Mouse (Mus musculus) CH12.LX (cell line): ENCODE measurements around the gene Pdcd4. TPM values are rescaled to one million over a fixed set of nuclear protein-coding genes. Genes with fewer than 3 reads are reported as not detected.

Experiments
- DNase-seq: peaks from one replicate; pipeline ENCODE4 v3.0.0-alpha.2; 2013; ENCODE audit errors: extremely low read depth
- H3K27ac ChIP-seq: 2 replicates; pipeline ENCODE4 v1.5.1; 2012; ENCODE audit warnings: low read depth, mild to moderate bottlenecking, control low read depth, moderate library complexity; ENCODE audit not compliant: insufficient read depth
- H3K27me3 ChIP-seq: replicated peaks from 2 replicates; pipeline ENCODE3; 2012; ENCODE audit warnings: inconsistent platforms
- H3K36me3 ChIP-seq, 2 experiments: replicated peaks in 1 of 2; 2 replicates each; pipeline versions ENCODE3 to v1.6.1; 2012; ENCODE audit warnings: inconsistent platforms in 1 of 2, low read length in 1 of 2, mild to moderate bottlenecking in 1 of 2, mixed read lengths in 1 of 2, moderate library complexity in 1 of 2; ENCODE audit not compliant: control insufficient read depth in 1 of 2, insufficient read depth in 1 of 2
- H3K4me1 ChIP-seq, 2 experiments: 2 replicates each; pipeline ENCODE4 v1.6.1; 2012; ENCODE audit warnings: inconsistent platforms in 1 of 2, moderate library complexity in 1 of 2; ENCODE audit not compliant: insufficient read depth in 2 of 2, control insufficient read depth in 1 of 2
- H3K4me2 ChIP-seq: 2 replicates; pipeline ENCODE4 v1.6.1; 2012; ENCODE audit warnings: low read depth, mild to moderate bottlenecking, control low read depth; ENCODE audit not compliant: poor library complexity, insufficient read depth, severe bottlenecking
- H3K4me3 ChIP-seq, 3 experiments: fragments of 150-350 bp in 1 of 3; sonication (generic) in 1 of 3; replicated peaks in 1 of 3; 2 replicates each; pipeline versions ENCODE3 to v1.5.1; 2011 to 2012; ENCODE audit warnings: low read depth in 2 of 3, low read length in 2 of 3, mild to moderate bottlenecking in 2 of 3, moderate library complexity in 2 of 3, control low read depth in 1 of 3, improper control_type of control experiment in 1 of 3, inconsistent platforms in 1 of 3, mixed read lengths in 1 of 3; ENCODE audit not compliant: poor library complexity in 1 of 3
- H3K79me2 ChIP-seq: replicated peaks from 2 replicates; pipeline ENCODE4 v1.6.1; 2012; ENCODE audit warnings: mild to moderate bottlenecking, moderate library complexity; ENCODE audit not compliant: control insufficient read depth, poor library complexity, insufficient read depth, severe bottlenecking; ENCODE audit errors: extremely low read depth
- H3K9ac ChIP-seq: 2 replicates; pipeline ENCODE4 v1.6.1; 2012; ENCODE audit warnings: low read depth, mild to moderate bottlenecking, control low read depth, moderate library complexity; ENCODE audit not compliant: insufficient read depth
- H3K9me3 ChIP-seq: replicated peaks from 2 replicates; pipeline ENCODE3; 2012; ENCODE audit warnings: low read length, inconsistent platforms, mixed read lengths
- BHLHE40 ChIP-seq: IDR thresholded peaks from 2 replicates; pipeline ENCODE4 v1.6.1; 2011; ENCODE audit warnings: mild to moderate bottlenecking, low read depth, low read length, improper control_type of control experiment
- CHD1 ChIP-seq: IDR thresholded peaks from 2 replicates; pipeline ENCODE4 v1.6.1; 2012; ENCODE audit warnings: low read depth, low read length, improper control_type of control experiment, inconsistent platforms
- CHD2 ChIP-seq: IDR thresholded peaks from 2 replicates; pipeline ENCODE4 v1.6.1; 2011; ENCODE audit warnings: low read length, improper control_type of control experiment
- CTCF ChIP-seq, 2 experiments: IDR thresholded peaks in 1 of 2; conservative IDR thresholded peaks in 1 of 2; 2 replicates each; pipeline ENCODE4 v1.5.1; 2011 to 2012; ENCODE audit warnings: low read depth in 2 of 2, low read length in 2 of 2, improper control_type of control experiment in 1 of 2, inconsistent platforms in 1 of 2, mild to moderate bottlenecking in 1 of 2, moderate library complexity in 1 of 2
- E2F4 ChIP-seq: IDR thresholded peaks from 2 replicates; pipeline ENCODE4 v1.6.1; 2011; ENCODE audit warnings: low read depth, low read length, improper control_type of control experiment; ENCODE audit not compliant: insufficient replicate concordance
- ELF1 ChIP-seq: IDR thresholded peaks from 2 replicates; pipeline ENCODE4 v1.6.1; 2014; ENCODE audit warnings: low read depth, mild to moderate bottlenecking, inconsistent platforms, low read length, improper control_type of control experiment
- GABPA ChIP-seq: IDR thresholded peaks from 2 replicates; pipeline ENCODE4 v1.6.1; 2012; ENCODE audit warnings: low read depth, low read length, improper control_type of control experiment, inconsistent platforms; ENCODE audit not compliant: insufficient replicate concordance
- HCFC1 ChIP-seq: IDR thresholded peaks from 2 replicates; pipeline ENCODE4 v1.6.1; 2012; ENCODE audit warnings: low read depth, mild to moderate bottlenecking, inconsistent platforms, low read length, improper control_type of control experiment
- IRF4 ChIP-seq: IDR thresholded peaks from 2 replicates; pipeline ENCODE4 v1.6.1; 2014; ENCODE audit warnings: low read depth, mild to moderate bottlenecking, inconsistent platforms, low read length, improper control_type of control experiment
- JUN ChIP-seq: IDR thresholded peaks from 2 replicates; pipeline ENCODE4 v1.6.1; 2011; ENCODE audit warnings: low read depth, mild to moderate bottlenecking, low read length, improper control_type of control experiment, moderate library complexity; ENCODE audit not compliant: insufficient read depth
- KAT2A ChIP-seq: IDR thresholded peaks from 2 replicates; pipeline ENCODE4 v1.6.1; 2012; ENCODE audit warnings: low read length, improper control_type of control experiment, inconsistent platforms; ENCODE audit not compliant: insufficient replicate concordance
- MAX ChIP-seq: IDR thresholded peaks from 2 replicates; pipeline ENCODE4 v1.6.1; 2011; ENCODE audit warnings: low read length, improper control_type of control experiment
- MAZ ChIP-seq: IDR thresholded peaks from 2 replicates; pipeline ENCODE4 v1.6.1; 2012; ENCODE audit warnings: low read depth, mild to moderate bottlenecking, inconsistent platforms, low read length, improper control_type of control experiment, moderate library complexity
- NELFE ChIP-seq: IDR thresholded peaks from 2 replicates; pipeline ENCODE4 v1.6.1; 2011; ENCODE audit warnings: low read depth, low read length, improper control_type of control experiment
- NRF1 ChIP-seq: IDR thresholded peaks from 2 replicates; pipeline ENCODE4 v1.6.1; 2014; ENCODE audit warnings: low read depth, mild to moderate bottlenecking, inconsistent platforms, low read length, improper control_type of control experiment, moderate library complexity
- POLR2AphosphoS2 ChIP-seq: IDR thresholded peaks from 2 replicates; pipeline ENCODE4 v1.6.1; 2011; ENCODE audit warnings: low read depth, low read length, improper control_type of control experiment
- RAD21 ChIP-seq: IDR thresholded peaks from 2 replicates; pipeline ENCODE4 v1.6.1; 2011; ENCODE audit warnings: low read depth, mild to moderate bottlenecking, low read length, improper control_type of control experiment, moderate library complexity
- RCOR1 ChIP-seq: conservative IDR thresholded peaks from 2 replicates; pipeline ENCODE4 v1.6.1; 2012; ENCODE audit warnings: low read depth, mild to moderate bottlenecking, inconsistent platforms, low read length, improper control_type of control experiment
- SMC3 ChIP-seq: IDR thresholded peaks from 2 replicates; pipeline ENCODE4 v1.6.1; 2011; ENCODE audit warnings: low read depth, low read length, improper control_type of control experiment
- TBP ChIP-seq: conservative IDR thresholded peaks from 2 replicates; pipeline ENCODE4 v1.6.1; 2011; ENCODE audit warnings: low read depth, low read length, improper control_type of control experiment
- UBTF ChIP-seq: IDR thresholded peaks from 2 replicates; pipeline ENCODE4 v1.6.1; 2012; ENCODE audit warnings: low read depth, mild to moderate bottlenecking, inconsistent platforms, low read length, improper control_type of control experiment, moderate library complexity
- USF2 ChIP-seq: conservative IDR thresholded peaks from 2 replicates; pipeline ENCODE4 v1.6.1; 2011; ENCODE audit warnings: low read depth, low read length, improper control_type of control experiment
- ZC3H11A ChIP-seq: IDR thresholded peaks from 2 replicates; pipeline ENCODE4 v1.6.1; 2012; ENCODE audit warnings: low read depth, mild to moderate bottlenecking, inconsistent platforms, low read length, improper control_type of control experiment
- ZKSCAN1 ChIP-seq: IDR thresholded peaks from 2 replicates; pipeline ENCODE4 v1.6.1; 2012; ENCODE audit warnings: low read depth, inconsistent platforms, low read length, improper control_type of control experiment, borderline replicate concordance
- ZNF384 ChIP-seq: IDR thresholded peaks from 2 replicates; pipeline ENCODE4 v1.6.1; 2012; ENCODE audit warnings: low read depth, low read length, improper control_type of control experiment, inconsistent platforms
- dilution Hi-C: fragments of 300-500 bp; cut with MboI; formaldehyde crosslinking; loops from 2 replicates; pipeline ENCODE4 v1.14.3; 2020; ENCODE audit warnings: low sequenced_read_pairs; ENCODE audit not compliant: extremely low pct_unique_long_range_greater_than_20kb, extremely low pct_ligation_motif_present
- in situ Hi-C: fragments of 300-500 bp; cut with MboI; formaldehyde crosslinking; loops from 3 replicates; pipeline ENCODE4 v1.14.3; 2019; ENCODE audit warnings: low sequenced_read_pairs, low pct_ligation_motif_present, low pct_unique_long_range_greater_than_20kb, mixed read lengths
- polyA plus RNA-seq: library from polyadenylated mRNA; unstranded; fragments of >175 nt; gene quantifications from 2 replicates; pipeline ENCODE4 v1.2.1, GENCODE M21; 2012; ENCODE audit warnings: low read depth; ENCODE audit not compliant: insufficient read length
- total RNA-seq, 2 experiments: library from RNA; depleted of rRNA; stranded (reverse); fragments of 300-350 nt in 1 of 2; fragments of >200 nt in 1 of 2; gene quantifications; 2 replicates each; pipeline ENCODE4 v1.2.3; 2012 to 2014

The Pdcd4 gene
- total and polyA plus RNA-seq, 3 experiments = 24.4 to 39.0 (median 26.3) TPM

GRCm38 (mm10) chr19:53870568-53870967, 21.5 kb upstream of the Pdcd4 start:
- Histone ChIP-seq H3K4me1 (peaks cover 37 to 47% of the 10 kb centered on the region in 2 experiments), H3K4me3 (peak overlapping the region in 1 of 3 experiments; percentile 31), H3K9me3 (no peaks in the 10 kb centered on the region), H3K79me2 (no peaks in the 10 kb centered on the region), H3K36me3 (peaks cover 4 to 10% of the 10 kb centered on the region in 2 experiments), H3K27ac (peak overlapping the region; percentile 68), H3K27me3 (no peaks in the 10 kb centered on the region), H3K9ac (no peak overlapping the region; the same call in 1 of the 2 replicates), H3K4me2 (peak overlapping the region; percentile 86)
- dilution Hi-C loops (no loop called here), in situ Hi-C loops (no loop called here)
- DNase-seq = peak; percentile 58
- TF ChIP-seq RAD21 (peak; percentile 29), SMC3 (peak; percentile 46), NRF1 (0 out of 2 replicates have a peak, but pooled peaks have one; percentile 8), NELFE (no peak), KAT2A (no peak), BHLHE40 (no peak), ZNF384 (no peak), HCFC1 (no peak), CHD1 (no peak), MAX (no peak), IRF4 (no peak), TBP (no peak), JUN (no peak), ZC3H11A (no peak), E2F4 (no peak), CHD2 (no peak), MAZ (no peak), POLR2AphosphoS2 (no peak), USF2 (no peak), CTCF (conservative IDR thresholded peaks at IDR 0.05 in 1 of 2, IDR thresholded peaks at IDR 0.05 in 1 of 2; ENCODE audit: low read depth in 2 of 2, low read length in 2 of 2) (peak in 1 of 2 experiments; percentile 56; a peak in 2 of 4 replicates)

- H3K27ac ChIP-seq = peak overlapping the region; percentile 68; the same call in 1 of the 2 replicates
- in situ Hi-C loops = no loop called here
- H3K9ac ChIP-seq = peak overlapping the region; percentile 38; the same call in 1 of the 2 replicates
- TF ChIP-seq ZNF384 (no peak), BHLHE40 (peak; percentile 53; the same call in 1 of the 2 replicates), TBP (peak; percentile 57; the same call in 1 of the 2 replicates), GABPA (no peak), MAX (peak; percentile 56), NRF1 (no peak), RCOR1 (0 out of 2 replicates have a peak, but pooled peaks have one; percentile 38), UBTF (0 out of 2 replicates have a peak, but pooled peaks have one; percentile 26), ELF1 (0 out of 2 replicates have a peak, but pooled peaks have one; percentile 50), ZKSCAN1 (no peak)
- TF ChIP-seq, all 38 proteins: peak for 6
- no peaks in the 10 kb centered on the region for H3K9me3 ChIP-seq
- DNase-seq = peak; percentile 54
- H3K4me2 ChIP-seq = peak overlapping the region; percentile 86
- no peaks in the 10 kb centered on the region for H3K79me2 ChIP-seq
- dilution Hi-C loops = no loop called here
- H3K36me3 ChIP-seq = peaks cover 4 to 10% of the 10 kb centered on the region in 2 experiments
- no peaks in the 10 kb centered on the region for H3K27me3 ChIP-seq
- peak overlapping the region in 1 of 3 experiments; percentile 31 for H3K4me3 ChIP-seq
- H3K4me1 ChIP-seq = peaks cover 37 to 47% of the 10 kb centered on the region in 2 experiments
These were observed 20.5 kb upstream of the Pdcd4 start for GRCm38 (mm10) chr19:53871502-53871901.
